Mouse (Mus musculus): ENCODE data around the gene Pced1b. TPM values are rescaled to one million over a fixed set of nuclear protein-coding genes. Genes with fewer than 3 reads are reported as not detected.
"Not testable (repeated sequence)": the region's sequence is repeated elsewhere in the genome, so short reads cannot be mapped to it uniquely, and the experiment has no call there.

Pced1b gene
- polyA plus RNA-seq, 1 experiment from 2014 or later = 5.5 TPM

DNA sequence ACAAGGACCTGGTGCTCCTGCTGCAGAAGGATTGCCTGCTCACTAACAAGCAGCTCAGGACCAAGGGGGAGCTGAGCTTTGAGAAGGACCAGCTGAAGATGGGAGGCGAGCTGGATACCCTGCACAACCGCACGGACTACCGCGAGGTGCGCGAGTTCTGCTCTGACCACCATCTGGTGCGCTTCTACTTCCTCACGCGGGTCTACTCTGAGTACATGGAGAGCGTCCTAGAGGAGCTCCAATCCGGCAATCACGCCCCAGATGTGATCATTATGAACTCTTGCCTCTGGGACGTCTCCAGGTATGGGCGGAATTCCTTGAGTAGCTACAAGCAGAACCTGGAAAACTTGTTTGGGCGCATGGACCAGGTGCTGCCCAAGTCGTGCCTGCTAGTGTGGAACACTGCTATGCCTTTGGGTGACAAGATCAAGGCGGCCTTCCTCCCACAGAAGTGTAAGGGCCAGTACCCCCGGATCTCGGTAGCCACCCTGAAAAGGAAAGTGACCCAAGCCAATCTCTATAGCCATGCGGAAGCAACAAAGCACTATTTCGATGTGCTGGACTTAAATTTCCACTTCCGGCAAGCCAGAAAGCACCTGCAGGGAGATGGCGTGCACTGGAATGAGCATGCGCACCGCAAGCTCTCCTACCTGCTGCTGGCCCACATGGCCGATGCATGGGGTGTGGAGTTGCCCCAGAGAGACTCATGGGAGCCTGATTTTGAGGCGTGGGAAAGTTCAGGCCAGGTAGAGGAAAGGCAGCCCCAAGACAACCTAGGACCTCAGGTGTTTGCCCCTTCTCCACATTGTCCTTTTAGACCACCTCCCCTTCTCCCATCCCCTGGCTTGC, 137.5 kb downstream of the Pced1b start:
- TF ChIP-seq CTCF (IDR thresholded peaks at IDR 0.05; ENCODE audit: low read depth) = no peak
- DNase-seq = peak; percentile 30
- Histone ChIP-seq H3K27me3 (ENCODE audit: insufficient read depth, low read length) (no peaks in the 10 kb centered on the region), H3K4me1 (ENCODE audit: insufficient read depth) (no peaks in the 10 kb centered on the region), H3K4me3 (ENCODE audit: low read depth, low read length) (no peak overlapping the region), H3K36me3 (ENCODE audit: insufficient read depth) (no peaks in the 10 kb centered on the region), H3K9ac (no peak overlapping the region), H3K27ac (ENCODE audit: low read depth) (no peak overlapping the region), H3K9me3 (ENCODE audit: low read depth, low read length) (no peaks in the 10 kb centered on the region), H3K4me2 (no peak overlapping the region)
- ATAC-seq (ENCODE audit: insufficient read depth) = no peak
- 85% methylated on average over 28 of the region's 28 CpGs for WGBS

DNA sequence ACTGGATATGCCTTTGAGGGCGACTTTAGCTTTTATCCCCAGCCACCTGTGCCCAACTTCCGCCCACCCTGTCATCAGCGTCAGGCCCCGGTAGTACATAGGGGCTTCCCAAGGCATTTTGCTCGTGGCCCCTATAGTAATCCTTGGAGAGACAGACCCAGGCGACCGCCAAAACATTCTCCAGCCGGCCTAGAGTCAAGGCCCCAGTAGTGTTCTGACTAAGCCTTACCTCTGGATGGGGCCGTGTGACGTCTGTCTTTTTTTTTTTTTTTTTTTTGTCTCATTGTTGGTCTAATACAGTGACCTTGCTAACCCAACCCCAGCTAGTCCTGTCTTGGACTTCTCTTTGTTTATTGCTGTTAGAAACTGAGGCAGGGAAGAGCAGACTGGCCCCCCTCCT, 138.3 kb downstream of the Pced1b start:
- not testable (repeated sequence) for H3K36me3 ChIP-seq (ENCODE audit: insufficient read depth); H3K27me3 ChIP-seq (ENCODE audit: insufficient read depth, low read length); H3K27ac ChIP-seq (ENCODE audit: low read depth); ATAC-seq (ENCODE audit: insufficient read depth); H3K4me1 ChIP-seq (ENCODE audit: insufficient read depth); H3K9me3 ChIP-seq (ENCODE audit: low read depth, low read length); H3K9ac ChIP-seq; DNase-seq; H3K4me2 ChIP-seq; H3K4me3 ChIP-seq (ENCODE audit: low read depth, low read length)
- WGBS = 89% methylated on average over 10 of the region's 10 CpGs

DNA sequence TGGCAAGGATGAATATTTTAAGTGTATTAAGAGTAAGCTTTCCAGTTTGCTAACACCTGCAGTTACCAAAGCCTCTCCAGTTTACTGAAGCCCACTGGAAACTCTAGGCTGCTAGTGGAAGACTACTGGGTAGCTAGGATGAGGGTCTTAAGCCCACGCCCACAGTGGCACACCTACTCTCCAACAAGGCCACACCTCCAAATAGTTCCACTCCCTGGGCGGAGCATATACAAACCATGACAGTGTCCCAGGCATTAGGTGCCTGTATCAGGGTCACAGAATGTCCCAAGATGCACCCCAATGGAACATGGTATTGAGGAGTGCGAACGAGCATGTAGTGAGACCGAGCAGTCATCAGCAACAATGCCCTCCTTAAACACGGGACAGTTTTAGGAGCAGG, 140.9 kb downstream of the Pced1b start:
- H3K4me3 ChIP-seq (ENCODE audit: low read depth, low read length) = no peak overlapping the region
- H3K36me3 ChIP-seq (ENCODE audit: insufficient read depth) = no peaks in the 10 kb centered on the region
- 93% methylated on average over 6 of the region's 6 CpGs for WGBS
- no peaks in the 10 kb centered on the region for H3K27me3 ChIP-seq (ENCODE audit: insufficient read depth, low read length)
- no peaks in the 10 kb centered on the region for H3K9me3 ChIP-seq (ENCODE audit: low read depth, low read length)
- no peak overlapping the region for H3K27ac ChIP-seq (ENCODE audit: low read depth)
- no peaks in the 10 kb centered on the region for H3K4me1 ChIP-seq (ENCODE audit: insufficient read depth)
- DNase-seq (no peak), ATAC-seq (ENCODE audit: insufficient read depth) (no peak)
- TF ChIP-seq CTCF (IDR thresholded peaks at IDR 0.05; ENCODE audit: low read depth) = no peak
- no peak overlapping the region for H3K9ac ChIP-seq
- no peak overlapping the region for H3K4me2 ChIP-seq

DNA sequence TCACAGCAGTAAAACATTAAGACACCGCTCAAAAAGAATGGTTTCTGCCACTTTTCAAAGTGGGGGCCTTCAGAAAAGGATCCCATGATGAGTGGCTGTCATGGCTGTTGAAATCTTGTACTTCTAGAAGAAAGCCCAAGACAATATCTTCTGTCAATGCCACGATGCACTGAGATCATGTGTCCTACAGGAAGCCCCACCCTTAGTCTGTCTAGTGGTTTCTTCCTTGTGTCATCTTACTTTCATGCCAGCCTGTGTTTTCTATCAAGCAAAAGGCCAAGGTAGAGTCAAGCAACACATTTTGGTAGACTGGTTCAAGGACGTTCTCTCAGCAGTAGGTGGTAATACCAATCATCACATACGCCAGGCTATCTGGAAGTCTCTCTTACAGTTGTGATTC, 142.7 kb downstream of the Pced1b start:
- Histone ChIP-seq H3K4me3 (ENCODE audit: low read depth, low read length) (no peak overlapping the region), H3K27me3 (ENCODE audit: insufficient read depth, low read length) (no peaks in the 10 kb centered on the region), H3K4me2 (no peak overlapping the region), H3K27ac (ENCODE audit: low read depth) (no peak overlapping the region), H3K9ac (no peak overlapping the region), H3K4me1 (ENCODE audit: insufficient read depth) (no peaks in the 10 kb centered on the region), H3K9me3 (ENCODE audit: low read depth, low read length) (no peaks in the 10 kb centered on the region), H3K36me3 (ENCODE audit: insufficient read depth) (no peaks in the 10 kb centered on the region)
- DNase-seq = no peak
- 87% methylated on average over 4 of the region's 4 CpGs for WGBS
- TF ChIP-seq CTCF (IDR thresholded peaks at IDR 0.05; ENCODE audit: low read depth) = no peak
- ATAC-seq (ENCODE audit: insufficient read depth) = no peak

DNA sequence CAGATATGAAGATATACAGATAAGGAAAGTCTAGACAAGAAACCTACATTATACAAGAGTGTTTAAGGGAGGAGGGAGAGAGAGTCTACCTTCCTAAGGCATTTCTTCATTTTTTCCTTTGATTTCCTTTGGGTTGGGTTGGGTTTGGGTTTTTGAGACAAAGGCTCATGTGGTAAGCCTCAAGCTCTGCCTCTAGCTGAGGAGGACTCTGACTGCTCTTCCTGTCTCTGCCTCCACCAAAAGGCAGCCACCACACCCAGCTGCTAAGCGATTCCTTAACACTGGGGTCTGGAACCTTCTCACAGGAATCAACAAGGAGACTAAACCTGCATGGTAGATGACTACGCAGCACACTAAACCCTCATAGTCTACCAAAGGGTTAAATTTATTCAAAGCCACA, 143.9 kb downstream of the Pced1b start:
- no peaks in the 10 kb centered on the region for H3K36me3 ChIP-seq (ENCODE audit: insufficient read depth)
- H3K4me2 ChIP-seq = no peak overlapping the region
- H3K9me3 ChIP-seq (ENCODE audit: low read depth, low read length) = no peaks in the 10 kb centered on the region
- WGBS = 85% methylated on average over 2 of the region's 2 CpGs
- H3K27me3 ChIP-seq (ENCODE audit: insufficient read depth, low read length) = no peaks in the 10 kb centered on the region
- H3K27ac ChIP-seq (ENCODE audit: low read depth) = no peak overlapping the region
- no peak for TF ChIP-seq CTCF (IDR thresholded peaks at IDR 0.05; ENCODE audit: low read depth)
- no peak overlapping the region for H3K9ac ChIP-seq
- no peak for ATAC-seq (ENCODE audit: insufficient read depth)
- no peaks in the 10 kb centered on the region for H3K4me1 ChIP-seq (ENCODE audit: insufficient read depth)
- H3K4me3 ChIP-seq (ENCODE audit: low read depth, low read length) = no peak overlapping the region
- no peak for DNase-seq

DNA sequence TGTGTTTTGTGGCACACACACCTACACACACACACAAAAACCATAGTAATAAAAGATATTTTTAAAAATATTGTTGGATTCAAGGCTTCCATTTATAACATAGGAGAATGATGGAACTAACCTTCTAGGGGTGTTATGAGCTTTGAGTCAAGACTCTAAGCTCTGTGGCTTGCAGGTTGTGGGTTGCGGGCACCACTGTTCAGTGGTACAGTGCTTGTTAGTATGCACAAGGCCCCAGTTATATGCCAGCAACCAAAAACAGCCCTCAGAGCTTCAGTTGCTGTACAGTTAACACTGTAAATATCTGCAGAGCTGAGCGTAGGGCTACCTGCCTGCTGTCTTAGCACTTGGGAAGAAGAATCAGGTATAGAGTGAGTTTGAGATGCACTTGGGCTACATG, 144.5 kb downstream of the Pced1b start:
- DNase-seq (no peak), ATAC-seq (ENCODE audit: insufficient read depth) (no peak)
- H3K4me3 ChIP-seq (ENCODE audit: low read depth, low read length) = no peak overlapping the region
- no peaks in the 10 kb centered on the region for H3K27me3 ChIP-seq (ENCODE audit: insufficient read depth, low read length)
- no peak overlapping the region for H3K27ac ChIP-seq (ENCODE audit: low read depth)
- H3K9me3 ChIP-seq (ENCODE audit: low read depth, low read length) = no peaks in the 10 kb centered on the region
- no peak for TF ChIP-seq CTCF (IDR thresholded peaks at IDR 0.05; ENCODE audit: low read depth)
- H3K9ac ChIP-seq = no peak overlapping the region
- no peaks in the 10 kb centered on the region for H3K4me1 ChIP-seq (ENCODE audit: insufficient read depth)
- no peaks in the 10 kb centered on the region for H3K36me3 ChIP-seq (ENCODE audit: insufficient read depth)
- H3K4me2 ChIP-seq = no peak overlapping the region
- WGBS = 93% methylated on average over 2 of the region's 2 CpGs

DNA sequence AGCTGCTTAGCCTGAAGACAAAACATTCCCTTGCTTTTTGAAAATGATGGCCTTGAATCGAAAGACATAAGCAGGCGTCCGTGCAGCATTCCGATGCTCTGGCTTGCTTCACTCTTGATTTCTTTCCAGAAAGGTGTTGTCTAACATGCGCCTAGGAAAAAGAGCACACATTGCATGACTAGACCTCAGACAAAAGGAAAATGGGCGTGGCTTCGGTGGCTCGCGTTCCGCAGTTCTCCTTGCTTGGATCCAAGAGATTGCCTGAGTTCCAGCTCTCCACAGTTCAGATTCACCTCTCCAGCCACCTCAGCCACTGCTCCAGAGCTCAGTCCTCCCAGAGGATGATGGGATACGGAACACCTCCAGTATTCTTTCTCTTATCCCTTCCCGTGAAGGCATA, 147.7 kb downstream of the Pced1b start:
- Histone ChIP-seq H3K27me3 (ENCODE audit: insufficient read depth, low read length) (no peaks in the 10 kb centered on the region), H3K4me3 (ENCODE audit: low read depth, low read length) (no peak overlapping the region), H3K36me3 (ENCODE audit: insufficient read depth) (no peaks in the 10 kb centered on the region), H3K9me3 (ENCODE audit: low read depth, low read length) (no peaks in the 10 kb centered on the region), H3K4me2 (no peak overlapping the region), H3K9ac (no peak overlapping the region), H3K4me1 (ENCODE audit: insufficient read depth) (no peaks in the 10 kb centered on the region), H3K27ac (ENCODE audit: low read depth) (no peak overlapping the region)
- WGBS = 72% methylated on average over 12 of the region's 12 CpGs
- DNase-seq (peak; percentile 17), ATAC-seq (ENCODE audit: insufficient read depth) (no peak)
- TF ChIP-seq CTCF (IDR thresholded peaks at IDR 0.05; ENCODE audit: low read depth) = no peak

Data from lung, embryonic 14.5 days (tissue).